Mouse (Mus musculus) bone marrow, adult 2 months (tissue): ENCODE results near the gene F830045P16Rik. TPM values are rescaled to one million over a fixed set of nuclear protein-coding genes. Genes with fewer than 3 reads are reported as not detected.

ENCODE experiments used
- H3K27ac ChIP-seq: fragments of 200-500 bp; 2 replicates; pipeline ENCODE4 v1.5.1; 2012; ENCODE audit warnings: low read depth, mild to moderate bottlenecking, control low read depth, inconsistent platforms, low read length; ENCODE audit not compliant: control insufficient read depth, poor library complexity, insufficient read depth
- H3K4me1 ChIP-seq: fragments of 200-500 bp; 2 replicates; pipeline ENCODE4 v1.6.1; 2011; ENCODE audit warnings: low read length; ENCODE audit not compliant: control insufficient read depth, insufficient read depth
- H3K4me3 ChIP-seq: fragments of 200-500 bp; replicated peaks from 2 replicates; pipeline ENCODE3; 2011; ENCODE audit warnings: mild to moderate bottlenecking, low read depth, low read length, control low read depth; ENCODE audit not compliant: control insufficient read depth
- CTCF ChIP-seq: fragments of 200-500 bp; IDR thresholded peaks from 2 replicates; pipeline ENCODE4 v1.5.1; 2011; ENCODE audit warnings: low read length, control low read depth; ENCODE audit not compliant: control insufficient read depth, insufficient read depth
- POLR2A ChIP-seq: fragments of 200-500 bp; IDR thresholded peaks from 2 replicates; pipeline ENCODE4 v1.6.1; 2011; ENCODE audit warnings: low read depth, mild to moderate bottlenecking, control low read depth, low read length, borderline replicate concordance; ENCODE audit not compliant: control insufficient read depth
- WGBS: fragments of 180-500 bp; shearing (Covaris S2); methylation state at CpG from one replicate; pipeline ENCODE4 v1.1.7; 2018; 5-methylcytosine and 5-hydroxymethylcytosine counted together
- polyA plus RNA-seq: library from polyadenylated mRNA; stranded (reverse); fragments of >200 nt; gene quantifications from 2 replicates; pipeline ENCODE4 v1.2.4, GENCODE M21; 2011; ENCODE audit warnings: low replicate concordance; ENCODE audit not compliant: missing spikeins, insufficient read depth, insufficient read length

F830045P16Rik gene
- not detected in 2 replicates for polyA plus RNA-seq

GRCm38 (mm10) chr2:129536377-129536776 is at the start of gene F830045P16Rik:
Gene F830045P16Rik (minus strand): TSS chr2:129536602.
- 75% methylated on average over 2 of the region's 2 CpGs for WGBS
- TF ChIP-seq POLR2A = no peak
- TF ChIP-seq CTCF = no peak

GRCm38 (mm10) chr2:129585904-129586514 is 49.6 kb upstream of the F830045P16Rik start:
- no peak overlapping the region for H3K4me3 ChIP-seq
- TF ChIP-seq POLR2A = no peak
- TF ChIP-seq CTCF = 0 out of 2 replicates have a peak, but pooled peaks have one; percentile 7
- H3K27ac ChIP-seq = peak overlapping the region; percentile 80
- WGBS = 49% methylated on average over 11 of the region's 11 CpGs
- peaks cover 4% of the 10 kb centered on the region for H3K4me1 ChIP-seq

More at GRCm38 (mm10) chr2:129536377-129536776, at the start of gene F830045P16Rik:
- no peak within 1 kb of the TSS for H3K4me3 ChIP-seq
- H3K4me1 ChIP-seq = no peaks in the 10 kb centered on the region
- no peak within 1 kb of the TSS for H3K27ac ChIP-seq

- no peak overlapping the region for H3K4me3 ChIP-seq
- H3K27ac ChIP-seq = no peak overlapping the region
- TF ChIP-seq POLR2A = no peak
- no peak for TF ChIP-seq CTCF
- H3K4me1 ChIP-seq = peaks cover 3% of the 10 kb centered on the region
- WGBS = 60% methylated on average over 1 of the region's 1 CpGs
Observed at GRCm38 (mm10) chr2:129584905-129585304, 48.5 kb upstream of the F830045P16Rik start.

- 67% methylated on average over 4 of the region's 4 CpGs for WGBS
- peaks cover 2% of the 10 kb centered on the region for H3K4me1 ChIP-seq
- H3K27ac ChIP-seq = no peak overlapping the region
- TF ChIP-seq CTCF (no peak), POLR2A (no peak)
- no peak overlapping the region for H3K4me3 ChIP-seq
Observed at GRCm38 (mm10) chr2:129582261-129582660, 45.9 kb upstream of the F830045P16Rik start.

GRCm38 (mm10) chr2:129581826-129582225 is 45.4 kb upstream of the F830045P16Rik start:
- Histone ChIP-seq H3K4me1 (peaks cover 1% of the 10 kb centered on the region), H3K4me3 (no peak overlapping the region), H3K27ac (no peak overlapping the region)
- TF ChIP-seq CTCF = no peak
- TF ChIP-seq POLR2A = no peak
- WGBS = 72% methylated on average over 3 of the region's 3 CpGs

- TF ChIP-seq CTCF (no peak), POLR2A (no peak)
- no peak overlapping the region for H3K27ac ChIP-seq
- H3K4me3 ChIP-seq = no peak overlapping the region
- peaks cover 1% of the 10 kb centered on the region for H3K4me1 ChIP-seq
- WGBS = 67% methylated on average over 4 of the region's 4 CpGs
Observed at GRCm38 (mm10) chr2:129580656-129581055, 44.3 kb upstream of the F830045P16Rik start.

GRCm38 (mm10) chr2:129576611-129577447 is 40.4 kb upstream of the F830045P16Rik start:
- Histone ChIP-seq H3K4me3 (no peak overlapping the region), H3K27ac (no peak overlapping the region), H3K4me1 (peaks cover 1% of the 10 kb centered on the region; the same call in 1 of the 2 replicates)
- TF ChIP-seq POLR2A (no peak), CTCF (no peak)
- 80% methylated on average over 8 of the region's 8 CpGs for WGBS

GRCm38 (mm10) chr2:129575113-129575512 is 38.7 kb upstream of the F830045P16Rik start:
- Histone ChIP-seq H3K4me3 (no peak overlapping the region), H3K4me1 (peaks cover 1% of the 10 kb centered on the region; the same call in 1 of the 2 replicates), H3K27ac (no peak overlapping the region)
- WGBS = 70% methylated on average over 4 of the region's 4 CpGs
- no peak for TF ChIP-seq CTCF
- no peak for TF ChIP-seq POLR2A
